Mouse (Mus musculus): ENCODE measurements around the gene 1700016K19Rik.

GRCm38 (mm10) chr11:76040106-76040505, 40.4 kb downstream of the 1700016K19Rik start:
- TF ChIP-seq CTCF (IDR thresholded peaks at IDR 0.05; ENCODE audit: low read depth, low read length) (no peak), POLR2A (IDR thresholded peaks at IDR 0.05; ENCODE audit: extremely low read depth, insufficient read depth, low read length) (no peak)

Data from liver, adult 2 months (tissue).